Mouse (Mus musculus) urinary bladder, postnatal 4 days (tissue): ENCODE data around the gene Fkbp14.

Source experiments
- DNase-seq, 2 experiments: peaks; one replicate each; pipeline ENCODE4 v3.0.0; 2021 to 2022; ENCODE audit warnings: low spot score in 2 of 2

Fkbp14 gene

DNA sequence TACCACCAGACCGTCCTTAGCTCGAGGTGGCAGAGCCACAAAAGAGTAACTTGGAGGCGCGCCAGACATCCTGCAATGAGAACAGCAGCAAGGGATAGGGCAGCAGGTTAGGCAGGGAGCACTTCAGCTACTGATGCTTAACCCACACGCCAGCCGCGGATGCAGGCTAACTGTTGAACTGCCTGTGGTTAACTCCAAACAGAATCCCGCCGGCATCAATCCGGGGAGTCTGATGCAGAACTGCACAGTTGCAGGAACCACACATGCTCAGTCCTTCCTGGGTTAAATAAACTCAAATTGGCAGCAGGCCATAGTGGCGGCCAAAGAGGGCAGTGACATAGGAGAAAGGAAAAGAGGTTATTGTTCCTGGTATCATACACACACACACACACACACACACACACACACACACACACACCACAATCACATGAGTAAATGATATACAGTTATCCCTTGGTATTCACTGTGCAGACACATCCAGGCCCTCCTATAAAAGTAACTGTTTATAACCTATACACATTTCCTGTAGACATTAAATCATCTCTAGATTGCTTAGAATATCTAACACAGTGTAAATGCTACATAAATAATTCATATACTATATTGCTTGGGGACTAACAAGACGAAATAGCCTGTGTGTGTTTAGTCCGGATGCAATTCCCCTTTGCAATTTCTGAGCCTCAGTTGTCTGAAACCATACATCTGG, 48.6 kb downstream of the Fkbp14 start:
- no peak for DNase-seq

DNA sequence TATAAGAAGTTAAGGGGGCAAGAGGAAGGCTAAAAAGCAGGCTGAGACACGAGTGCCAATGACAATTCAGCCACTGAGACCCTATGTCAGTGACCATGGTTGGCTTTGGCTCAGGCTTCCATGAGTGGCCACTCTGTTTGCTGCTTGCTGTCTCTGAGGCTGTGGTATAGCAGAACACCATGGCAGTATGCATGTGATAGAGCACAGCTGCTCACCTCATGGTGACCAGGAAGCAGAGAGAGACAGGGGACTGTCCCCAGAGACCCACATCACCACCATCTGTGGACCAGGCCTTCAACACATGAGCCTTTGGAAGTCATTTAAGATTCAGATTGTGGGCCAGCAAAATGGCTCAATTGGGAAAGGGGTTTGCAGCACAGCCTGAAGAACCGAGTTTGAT, 53.5 kb downstream of the Fkbp14 start:
- DNase-seq, result peak in 1 of 2 experiments; percentile 14

DNA sequence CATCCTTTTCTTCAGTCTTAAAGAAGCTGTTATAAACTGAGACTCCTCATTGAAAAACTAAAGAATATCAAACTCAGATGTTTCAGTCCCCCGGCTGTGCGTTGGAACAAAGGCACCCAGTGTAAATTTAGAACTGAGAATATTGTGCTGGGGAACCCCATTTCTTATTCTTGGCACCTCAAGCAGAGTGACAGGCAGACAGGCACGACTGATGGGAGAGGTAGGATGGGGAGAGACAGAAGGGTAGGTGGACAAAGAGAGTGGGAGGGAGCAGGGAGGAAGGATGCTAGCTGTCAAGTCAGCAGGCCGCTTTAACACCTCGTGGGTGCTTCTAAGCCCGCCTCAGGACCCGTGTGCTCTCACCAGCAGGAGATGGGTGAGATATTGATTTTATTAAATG, 54.3 kb downstream of the Fkbp14 start:
- peak in 1 of 2 experiments; percentile 28 for DNase-seq

DNA sequence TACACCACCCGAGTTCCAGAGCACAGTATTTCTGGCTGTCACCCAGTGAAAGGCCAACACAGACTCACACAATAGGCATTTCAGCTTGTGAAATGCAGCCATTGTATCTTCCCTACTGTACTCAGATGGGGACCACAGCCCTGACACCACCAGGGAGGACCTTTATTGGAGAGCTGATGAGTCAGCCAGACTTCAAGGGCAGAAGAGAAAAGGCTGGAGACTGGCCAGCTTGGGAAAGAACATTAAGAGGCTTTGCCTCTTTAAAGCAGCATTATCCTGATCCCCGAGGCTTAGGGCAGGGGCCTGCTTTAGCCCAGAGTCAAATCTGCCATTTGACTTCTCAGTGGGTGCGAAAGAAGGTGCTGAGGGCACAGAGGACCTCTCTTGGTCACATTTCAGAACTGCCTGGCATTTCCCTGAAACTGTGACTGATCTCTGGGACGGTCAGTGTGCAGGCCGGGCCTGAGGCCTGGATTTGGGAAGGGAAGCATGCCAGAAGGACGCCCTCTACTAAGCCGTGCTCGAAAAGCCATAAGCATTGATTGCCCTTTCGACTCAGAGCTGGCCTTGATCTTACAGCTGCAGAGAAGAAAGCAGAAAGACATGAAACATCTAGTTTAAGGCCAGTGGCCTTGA, 56.7 kb downstream of the Fkbp14 start:
- DNase-seq, result peak; percentile 37 to 55

DNA sequence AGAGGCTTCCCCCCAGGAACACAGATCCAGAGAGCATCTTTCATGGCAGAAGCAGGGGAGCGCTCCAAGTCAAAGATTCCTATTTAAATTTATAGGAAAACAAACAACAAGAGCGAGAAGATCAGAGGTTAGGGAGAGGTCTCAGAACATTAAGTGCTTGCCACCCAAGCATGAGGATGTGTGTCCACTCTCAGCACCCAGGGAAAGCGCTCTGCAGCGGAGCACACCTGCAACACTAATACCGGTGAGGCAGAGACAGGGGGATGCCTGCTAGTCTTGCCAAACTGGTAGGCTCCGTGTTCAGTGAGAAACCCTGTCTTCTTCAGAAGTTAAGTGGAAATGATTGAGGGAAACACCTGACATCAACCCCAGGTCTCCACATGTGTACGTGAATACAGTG, 57.7 kb downstream of the Fkbp14 start:
- peak in 1 of 2 experiments; percentile 54 for DNase-seq

DNA sequence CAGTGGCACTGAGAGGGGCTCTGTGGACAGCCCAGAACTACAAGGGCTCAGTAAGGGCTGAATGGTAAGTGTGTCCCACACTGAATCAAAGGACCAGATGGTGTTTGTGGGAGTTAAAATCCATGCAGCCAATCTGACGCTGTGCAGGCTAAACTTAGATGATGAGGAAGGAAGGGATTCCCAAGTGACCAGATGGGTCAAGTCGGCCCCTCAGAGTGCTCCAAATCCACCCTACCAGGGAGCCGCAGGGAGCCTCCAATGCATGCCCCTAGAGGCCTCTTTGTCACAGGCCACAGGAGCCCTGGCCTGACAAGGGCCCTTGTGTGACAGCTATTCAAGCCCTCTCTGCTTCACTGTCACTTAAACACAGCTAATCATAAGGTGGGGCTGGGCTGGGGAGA, 58.3 kb downstream of the Fkbp14 start:
- peak in 1 of 2 experiments; percentile 55 for DNase-seq

DNA sequence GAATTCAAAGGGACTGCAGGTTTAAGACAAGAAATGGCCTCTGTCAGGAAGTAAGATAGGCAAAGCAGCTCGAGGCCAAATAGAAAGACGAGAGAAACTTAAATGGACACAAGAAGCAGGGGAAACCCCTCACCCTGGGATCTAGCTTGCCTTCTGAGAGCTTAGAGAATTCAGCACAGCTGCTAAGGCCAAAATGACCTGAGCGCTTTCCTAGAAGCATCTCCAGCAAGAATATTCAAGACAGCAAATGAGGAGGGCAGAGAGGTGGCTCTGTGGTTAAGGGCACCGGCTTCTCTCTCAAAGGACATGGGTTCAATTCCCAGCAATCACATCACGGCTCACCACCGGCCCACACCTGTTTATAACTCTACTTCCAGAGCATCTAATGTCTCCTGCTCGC, 60.1 kb downstream of the Fkbp14 start:
- DNase-seq, result peak in 1 of 2 experiments; percentile 41

DNA sequence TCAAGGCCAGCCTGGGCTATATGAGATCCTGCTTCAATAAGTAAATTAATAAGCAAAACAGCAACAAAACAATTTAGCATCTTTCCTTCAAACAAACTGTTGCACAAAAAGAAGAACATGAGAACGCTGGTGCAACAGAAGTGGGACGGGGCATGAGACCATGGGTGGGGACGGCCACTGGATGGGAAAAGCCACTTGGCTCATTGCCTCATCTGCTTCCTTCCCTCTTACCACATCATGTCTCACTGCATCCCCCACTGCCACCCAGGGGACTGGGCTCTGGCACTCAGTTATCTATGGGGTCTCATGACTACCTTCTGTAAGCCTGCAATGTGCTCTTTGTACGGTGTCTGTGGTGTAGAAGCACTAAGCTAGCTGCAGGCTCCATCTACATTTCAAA, 61.6 kb downstream of the Fkbp14 start:
- DNase-seq, result peak in 1 of 2 experiments; percentile 54

DNA sequence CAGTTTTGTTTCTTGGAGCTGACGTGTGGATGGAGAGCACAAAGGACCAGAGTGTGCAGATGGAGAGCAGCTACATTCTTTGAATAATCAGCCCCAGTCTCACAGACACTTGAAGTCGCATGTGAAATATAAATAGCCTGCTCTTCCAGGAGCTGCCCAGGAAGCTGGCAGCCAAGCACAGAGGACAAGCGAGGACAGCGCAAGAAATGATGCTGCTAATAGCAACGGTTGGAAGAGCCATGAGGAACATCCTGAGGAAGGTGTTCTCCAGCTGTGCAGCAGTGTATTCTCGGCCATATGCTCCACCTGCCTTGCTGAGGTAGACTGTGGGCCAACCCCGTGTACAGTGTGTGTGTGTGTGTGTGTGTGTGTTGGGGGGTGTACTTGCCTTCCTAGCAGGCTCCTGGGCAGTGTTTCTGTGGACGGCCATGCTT, 66.0 kb downstream of the Fkbp14 start:
- DNase-seq, result no peak

DNA sequence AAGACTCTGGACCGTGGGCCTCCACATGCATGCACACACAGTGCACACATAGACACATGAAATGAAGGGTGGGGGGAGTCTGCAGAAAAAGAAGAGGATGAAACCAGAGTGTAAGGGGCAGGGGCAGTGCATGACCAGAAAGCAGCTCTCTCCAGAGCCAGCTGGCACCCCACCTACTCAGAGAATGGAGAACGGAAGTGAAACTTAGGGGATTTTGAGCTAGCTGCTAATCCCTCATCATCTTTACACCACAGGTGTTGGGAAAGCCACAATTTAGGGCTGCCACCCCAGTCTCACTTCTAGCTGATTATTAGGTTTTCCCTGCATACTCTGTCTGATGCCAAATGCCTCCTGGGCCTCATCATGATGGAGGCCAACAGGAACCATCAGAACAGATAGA, 66.9 kb downstream of the Fkbp14 start:
- DNase-seq, result no peak

DNA sequence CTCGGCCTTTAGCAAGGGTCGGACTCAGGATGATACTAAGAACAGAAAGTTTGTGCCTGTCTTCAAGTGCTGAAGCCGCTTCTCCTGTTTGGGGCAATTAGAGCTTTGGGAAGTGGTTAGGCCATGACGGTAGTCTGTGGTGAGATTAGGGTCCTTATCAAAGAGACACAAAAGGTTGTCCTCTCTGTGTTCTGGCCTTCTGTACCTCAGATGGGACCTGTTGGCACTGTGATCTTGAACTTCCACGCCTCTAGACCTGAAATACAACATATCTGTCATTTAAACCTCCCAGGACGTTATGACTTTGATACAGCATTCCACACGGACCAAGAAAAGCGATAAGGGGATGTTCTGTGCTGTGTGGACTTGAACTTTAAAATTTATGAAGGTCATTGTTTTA, 68.4 kb downstream of the Fkbp14 start:
- DNase-seq, result no peak
